Mouse (Mus musculus): ENCODE results near the gene Prep.
"Not testable (repeated sequence)": the region's sequence is repeated elsewhere in the genome, so short reads cannot be mapped to it uniquely, and the experiment has no call there.

The Prep gene

DNA sequence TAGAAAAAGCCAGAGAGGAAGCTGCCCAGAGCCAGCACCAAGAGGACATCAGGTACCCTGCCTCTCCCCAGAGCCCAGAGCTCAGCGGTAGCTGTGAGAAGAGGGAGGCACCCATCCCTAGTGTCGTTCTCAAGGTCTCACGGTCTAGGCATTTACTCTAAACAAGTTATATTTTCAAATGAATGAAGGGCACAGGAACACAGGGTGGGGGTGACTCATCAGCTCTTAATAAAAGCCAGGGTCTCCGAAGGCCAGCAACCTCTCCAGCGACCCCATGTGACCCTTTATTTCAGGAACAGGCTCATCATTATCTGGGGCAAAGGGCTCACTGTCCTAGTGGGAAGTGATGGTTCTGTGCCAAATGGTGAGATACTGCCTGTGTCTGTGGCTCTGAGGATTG, 55.5 kb downstream of the Prep start:
- no peak for DNase-seq

DNA sequence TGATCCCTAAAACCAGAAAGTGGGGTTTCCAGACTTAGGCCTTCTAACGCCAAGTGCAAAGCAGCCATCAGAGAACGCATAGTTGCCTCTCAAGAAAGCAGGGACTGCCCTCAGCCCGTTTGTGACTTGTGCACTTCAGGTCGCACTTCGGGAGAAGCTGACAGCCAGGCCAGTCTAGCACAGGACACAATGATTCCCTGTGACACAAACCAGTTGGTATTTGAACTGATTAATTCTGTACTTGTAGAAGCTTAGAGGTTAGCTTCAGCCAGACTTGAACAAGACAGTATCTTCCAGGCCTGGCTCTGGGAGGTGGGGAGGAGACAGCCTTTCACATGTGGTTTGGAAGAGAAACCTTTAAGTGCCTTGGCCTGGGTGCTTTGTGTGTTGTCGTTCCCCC, 56.0 kb downstream of the Prep start:
- DNase-seq = no peak

DNA sequence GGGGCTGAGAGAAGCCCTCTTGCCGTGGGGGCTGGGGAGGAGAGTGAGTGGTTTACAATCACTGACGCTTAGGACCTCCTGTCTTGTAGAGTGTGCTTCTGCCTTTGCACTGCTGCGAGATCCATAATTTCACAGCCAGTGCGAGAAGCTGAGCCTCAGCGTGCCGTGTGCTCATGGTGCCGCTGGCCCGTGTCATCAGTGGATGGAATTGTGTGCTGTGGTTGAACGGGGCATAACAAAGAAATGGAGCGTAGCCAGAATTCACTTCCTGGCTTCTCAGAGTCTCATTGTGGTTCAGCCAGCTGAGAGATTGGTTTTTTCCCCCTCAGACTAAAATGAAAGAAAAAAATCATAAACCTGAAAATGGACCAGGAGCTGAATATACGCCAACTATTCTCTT, 62.1 kb downstream of the Prep start:
- DNase-seq = no peak

DNA sequence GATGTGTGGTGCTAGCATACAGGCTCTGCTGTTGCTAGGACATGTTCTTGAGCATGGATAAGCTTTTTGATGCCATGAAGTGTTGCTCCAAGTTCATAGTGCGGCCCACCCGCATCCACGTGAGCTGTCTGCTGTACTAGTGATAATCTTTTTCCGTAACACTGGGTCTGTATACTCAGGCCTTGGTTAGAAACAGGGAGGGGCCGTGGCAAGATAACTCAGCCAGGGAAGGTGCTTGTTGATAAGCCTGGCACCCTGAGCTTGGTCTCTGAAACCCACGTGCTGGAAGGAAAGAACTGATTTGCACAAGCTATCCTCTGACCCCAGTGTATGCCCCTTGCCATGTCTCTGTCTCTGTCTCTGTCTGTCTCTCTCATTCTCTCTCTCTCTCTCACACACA, 63.0 kb downstream of the Prep start:
- DNase-seq = no peak

DNA sequence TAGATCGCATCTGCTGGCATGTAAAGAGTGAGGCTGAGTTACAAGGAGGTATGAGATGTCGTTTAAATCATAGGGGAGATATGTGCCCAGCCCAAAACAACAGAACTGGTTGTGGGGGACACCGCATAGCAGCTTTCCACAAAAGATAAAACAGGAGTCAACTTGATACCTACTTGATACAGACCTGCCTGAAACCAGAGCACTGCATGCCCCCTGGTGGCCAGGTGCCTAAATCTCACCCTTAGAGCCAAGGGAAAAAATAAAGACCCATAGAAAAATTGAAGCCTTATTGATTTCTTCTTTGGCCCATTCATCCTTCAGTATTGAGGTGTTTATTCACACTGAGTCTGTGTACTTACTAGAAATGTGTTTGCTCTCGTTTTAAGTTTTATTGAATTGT, 65.4 kb downstream of the Prep start:
- DNase-seq = peak; percentile 52

DNA sequence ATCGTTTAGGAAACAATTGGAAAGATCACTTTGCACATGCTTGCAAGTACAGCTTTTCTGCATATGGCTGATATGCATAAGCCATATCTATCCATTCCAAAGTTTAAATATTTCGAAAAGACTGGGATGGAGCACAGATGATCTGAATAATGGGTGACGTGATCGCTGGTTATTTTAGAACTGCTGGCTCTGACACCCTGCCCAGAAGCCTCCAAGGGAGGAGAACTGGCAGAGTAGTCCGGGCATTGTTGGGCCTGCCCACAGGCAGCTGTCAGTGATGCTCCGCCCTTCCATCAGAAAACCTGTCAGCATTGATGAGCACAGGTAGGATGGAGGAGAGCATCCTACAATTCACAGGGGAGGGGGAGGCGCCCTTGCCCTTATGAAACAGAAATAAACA, 69.8 kb downstream of the Prep start:
- no peak for DNase-seq

DNA sequence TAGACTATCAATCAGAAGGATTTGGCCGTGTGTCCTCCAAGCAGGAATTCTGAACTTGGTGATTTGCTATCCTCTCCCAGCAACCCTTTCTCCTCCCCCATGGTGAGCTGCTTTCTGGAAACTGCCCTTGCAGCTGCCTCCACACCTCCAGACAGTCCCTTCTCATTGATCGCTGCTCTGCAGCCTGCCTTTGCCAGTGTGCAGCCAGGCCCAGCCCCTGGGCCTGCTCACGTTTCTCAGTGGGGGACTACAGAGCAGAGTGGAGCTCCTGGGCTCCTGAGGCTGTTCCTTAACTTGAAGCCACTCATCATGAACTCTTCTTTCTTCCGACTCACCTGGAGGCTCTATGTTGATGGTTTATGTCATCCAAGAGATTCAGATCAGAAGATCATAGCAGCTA, 72.9 kb downstream of the Prep start:
- DNase-seq = no peak

DNA sequence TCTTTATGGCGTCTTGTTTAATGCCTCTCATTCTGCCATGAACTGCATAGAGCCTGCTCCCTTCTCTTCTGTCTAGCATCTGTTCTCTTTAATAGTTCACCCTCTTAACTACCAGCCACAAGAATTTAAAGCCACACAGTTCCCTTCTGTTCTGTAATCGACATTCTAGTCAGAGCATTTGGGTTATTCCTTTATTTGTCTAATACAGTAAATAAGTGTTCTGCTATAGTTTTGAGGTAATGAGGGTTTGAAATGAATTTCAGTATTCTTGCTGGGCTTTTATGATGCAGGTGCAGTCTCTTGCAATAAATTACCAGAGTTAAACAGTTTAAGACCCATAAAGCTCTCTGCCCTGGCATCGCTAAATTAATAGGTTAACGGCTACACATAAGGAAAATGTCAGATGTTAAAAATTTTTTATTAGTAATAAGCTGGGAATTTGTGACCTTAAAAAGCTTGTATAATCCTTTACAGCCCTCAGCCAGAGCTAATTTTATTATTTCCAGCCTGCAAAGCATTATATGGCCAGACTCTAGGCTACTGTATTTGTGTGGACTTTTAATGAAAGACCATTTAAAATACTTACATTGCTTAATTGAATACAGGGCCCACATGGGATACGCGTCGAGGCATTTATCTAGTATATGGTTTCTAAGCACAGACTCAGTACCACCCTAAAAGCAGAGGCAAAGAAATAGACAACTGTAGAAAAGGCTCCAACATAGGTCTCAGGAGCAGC, 73.6 kb downstream of the Prep start:
- no peak for DNase-seq

DNA sequence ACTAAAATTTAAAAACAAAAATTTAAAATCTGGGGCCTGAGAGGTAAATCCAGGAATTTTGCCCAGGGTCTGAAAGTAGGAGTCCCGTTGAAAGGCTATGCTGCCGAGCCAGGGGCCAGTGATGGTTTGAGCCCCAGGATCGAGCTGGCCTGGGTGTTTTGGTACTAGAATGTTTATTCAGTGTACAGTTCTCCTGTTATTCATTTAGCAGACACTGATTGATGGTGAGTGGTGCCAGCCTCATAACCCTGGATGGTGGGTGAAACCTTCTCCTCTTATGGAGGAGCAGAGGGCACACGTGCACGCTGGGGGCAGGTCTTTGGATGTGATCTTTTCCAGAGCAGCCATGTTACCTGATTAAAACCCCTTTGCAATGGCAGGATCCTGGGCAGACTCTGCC, 75.4 kb downstream of the Prep start:
- DNase-seq = no peak

DNA sequence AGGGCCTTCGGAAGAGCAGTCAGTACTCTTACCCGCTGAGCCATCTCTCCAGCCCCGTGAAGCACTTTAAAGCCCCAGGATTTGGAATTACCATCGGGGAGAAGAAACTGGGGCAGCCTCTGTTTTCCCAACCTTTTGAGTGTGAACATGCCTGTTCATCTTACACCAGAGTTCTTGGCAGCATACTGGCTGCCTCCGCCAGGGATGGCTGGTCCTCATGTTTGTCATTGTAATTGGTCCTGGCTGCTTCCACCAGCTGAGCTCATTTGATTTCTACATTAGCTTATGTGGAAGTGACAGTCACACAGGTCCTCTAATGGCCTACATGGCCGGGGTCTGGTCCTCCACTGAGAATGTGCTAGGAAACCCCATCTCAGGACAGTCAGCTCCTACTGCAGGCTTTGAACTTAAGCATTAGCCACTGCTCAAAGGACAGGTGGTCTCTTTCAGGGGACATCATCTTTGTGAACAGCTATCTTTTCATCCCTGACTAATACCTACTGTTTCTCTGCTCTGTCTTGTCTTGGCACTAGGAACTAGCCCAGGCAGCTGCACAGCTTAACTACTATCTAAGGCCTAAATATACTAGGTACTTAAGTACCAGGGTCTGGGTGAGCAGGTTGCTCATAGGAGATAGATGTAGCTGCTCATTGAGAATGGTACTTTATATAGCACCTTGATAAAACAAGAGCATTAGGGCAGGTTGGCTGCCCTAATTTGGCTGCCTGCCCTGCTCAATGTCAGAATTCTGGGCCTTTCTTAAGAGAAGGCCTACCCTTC, 77.2 kb downstream of the Prep start:
- DNase-seq = no peak

DNA sequence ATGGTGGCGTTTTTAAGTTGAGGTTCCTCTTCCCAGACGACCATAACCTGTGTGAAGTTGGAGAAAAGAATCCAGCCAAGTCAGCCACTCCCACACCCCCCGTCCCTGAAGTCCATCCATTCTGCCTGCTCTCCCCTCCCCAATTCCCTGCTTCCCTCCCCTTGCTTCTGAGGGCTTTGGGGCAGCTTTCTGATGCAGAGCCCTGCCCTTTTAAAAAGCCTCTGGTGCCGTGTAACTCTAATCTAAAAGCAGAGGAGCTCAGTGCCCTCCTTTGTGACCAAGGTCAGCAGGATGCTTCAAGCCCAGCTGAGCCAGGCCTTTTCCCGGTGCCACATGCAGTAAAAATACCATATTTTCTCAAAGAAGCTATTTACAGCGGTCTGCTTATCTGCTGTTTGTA, 79.8 kb downstream of the Prep start:
- no peak for DNase-seq

DNA sequence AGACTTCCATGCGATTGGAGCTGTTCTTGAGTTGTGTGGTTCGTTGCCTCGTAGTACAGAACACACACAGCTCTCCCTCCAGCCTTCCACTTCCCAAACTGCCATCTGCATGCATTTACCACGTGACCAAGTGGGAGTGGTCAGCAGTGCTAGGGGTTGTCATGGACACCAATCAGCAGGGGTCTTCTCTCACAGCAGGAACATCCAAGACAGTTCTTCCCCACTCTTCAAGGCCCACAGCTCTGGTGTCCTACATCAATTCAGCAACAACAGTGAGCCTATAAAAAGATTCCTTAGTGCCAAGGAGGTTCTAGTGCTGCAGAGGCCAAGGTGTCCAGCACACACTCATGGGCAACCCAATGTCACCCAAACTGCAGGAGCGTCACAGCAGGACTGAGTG, 84.1 kb downstream of the Prep start:
- DNase-seq = no peak

DNA sequence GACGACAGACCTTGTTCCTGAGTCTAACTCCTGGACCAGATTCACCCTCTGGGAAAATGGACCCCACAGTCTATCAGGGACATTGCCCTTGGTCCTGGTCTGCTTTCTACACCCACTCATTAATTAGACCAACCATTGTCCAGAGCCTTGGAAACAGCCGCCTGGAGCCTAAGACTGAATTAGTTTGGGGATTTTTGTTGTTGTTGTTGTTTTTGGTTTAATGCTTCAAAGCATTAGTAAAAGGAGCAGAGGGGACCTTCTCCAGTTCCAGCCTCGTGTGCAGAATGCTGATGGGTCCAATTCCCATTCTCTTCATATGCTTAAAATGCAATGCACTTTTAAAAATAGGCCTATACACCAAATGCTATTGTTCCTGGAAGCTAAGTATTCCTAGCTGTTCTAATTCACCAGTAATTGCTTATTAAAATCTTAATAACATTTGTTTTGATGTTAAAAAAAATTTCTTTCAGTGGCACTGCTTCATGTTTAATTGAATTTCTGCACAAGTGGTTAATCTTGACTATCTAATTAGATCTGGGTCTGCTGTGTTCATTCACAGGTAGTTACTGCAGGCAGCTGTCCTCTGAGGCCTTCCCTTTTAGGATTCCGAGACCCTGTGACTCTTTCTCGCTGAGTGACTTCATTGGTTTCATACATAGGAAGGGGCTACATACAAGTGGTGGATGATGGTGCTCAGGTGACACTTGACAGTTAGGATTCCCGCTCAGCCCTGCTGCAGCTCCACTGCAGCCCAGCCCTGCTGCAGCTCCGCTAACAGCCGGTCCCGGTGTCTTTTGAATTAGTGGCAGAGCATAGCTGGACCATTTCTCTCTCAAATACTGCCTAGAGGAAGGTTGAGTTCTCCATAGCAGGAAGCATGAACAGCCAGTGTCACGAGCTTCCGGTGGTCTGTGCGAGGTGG, 85.0 kb downstream of the Prep start:
- no peak for DNase-seq

DNA sequence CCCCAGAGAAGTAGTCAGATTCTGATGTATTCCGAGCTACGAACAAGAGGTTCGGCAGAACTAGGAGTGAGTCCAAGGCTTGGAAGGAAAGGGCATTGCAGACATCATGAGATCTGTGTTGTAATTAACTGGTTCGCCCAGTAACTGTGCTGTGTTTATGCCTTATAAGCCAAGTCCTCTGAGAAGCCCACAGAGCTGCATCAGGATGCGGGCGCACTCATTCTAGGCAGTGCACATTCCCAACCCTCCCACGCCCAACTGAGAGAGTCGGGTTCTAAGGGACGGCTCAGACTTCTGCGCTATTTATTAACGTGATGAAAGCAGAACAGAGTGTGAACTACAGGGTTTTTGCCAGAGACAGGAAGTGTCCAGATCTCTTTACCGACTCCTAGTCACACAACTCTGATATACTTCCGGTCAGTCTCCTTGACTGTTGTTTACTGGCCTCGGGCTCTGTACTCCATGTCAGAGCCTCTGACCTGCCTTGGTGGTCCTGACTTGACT, 87.6 kb downstream of the Prep start:
- DNase-seq = no peak

DNA sequence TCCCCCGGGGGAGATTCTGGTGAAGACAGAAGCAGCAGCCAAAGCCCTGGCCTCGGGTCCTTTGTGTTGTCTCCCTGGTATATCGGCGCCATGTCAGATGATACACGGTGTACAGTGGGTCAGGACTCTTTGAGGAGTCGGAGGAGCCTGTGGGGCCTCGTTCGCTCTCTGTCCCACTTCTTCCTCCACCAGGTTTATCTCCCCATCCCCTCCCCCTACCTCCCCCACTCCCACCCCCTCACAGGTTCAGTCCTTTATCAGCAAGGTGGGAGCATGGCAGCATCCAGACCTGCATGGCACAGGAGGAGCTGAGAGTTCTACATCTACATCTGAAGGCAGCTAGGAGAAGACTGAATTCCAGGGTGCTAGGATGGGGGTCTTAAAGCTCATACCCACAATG, 98.8 kb downstream of the Prep start:
- DNase-seq = no peak

DNA sequence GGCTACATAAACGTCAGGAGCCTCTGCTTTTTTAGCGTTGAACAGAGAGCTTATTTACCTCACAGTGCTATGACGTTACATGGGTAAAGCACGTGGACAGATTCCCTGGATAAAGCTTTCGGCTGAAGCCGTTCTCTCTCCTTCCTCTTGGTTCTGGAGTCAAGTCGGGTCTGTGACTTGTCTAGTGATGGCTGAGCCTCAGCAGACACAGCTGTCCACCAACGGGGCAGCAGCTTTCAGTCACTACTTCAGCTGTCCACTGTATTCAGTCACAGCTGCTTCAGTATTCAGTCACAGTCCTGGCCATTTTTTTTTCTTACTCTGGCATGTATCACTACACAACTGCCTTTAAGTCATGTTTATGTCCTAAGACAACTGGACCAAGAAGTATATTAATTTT, 106.9 kb downstream of the Prep start:
- no peak for DNase-seq

DNA sequence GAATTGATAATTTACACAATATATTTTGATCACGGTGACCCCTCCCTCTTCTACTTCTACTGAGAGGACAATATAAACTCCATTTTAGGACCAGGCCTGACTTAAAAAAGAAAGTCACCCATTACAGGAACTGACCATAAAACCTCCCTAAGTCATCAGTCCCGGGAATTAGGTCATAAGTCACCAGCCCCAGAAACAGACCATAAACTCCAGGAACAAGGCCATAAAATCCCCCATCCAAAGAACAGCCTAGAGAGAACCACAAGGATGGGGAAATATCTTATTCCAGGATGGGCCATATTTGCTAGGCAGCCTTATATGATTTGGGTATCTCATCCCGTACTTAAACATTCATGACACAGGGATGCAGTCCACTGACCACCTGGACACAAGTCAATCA, 107.3 kb downstream of the Prep start:
- DNase-seq = no peak

DNA sequence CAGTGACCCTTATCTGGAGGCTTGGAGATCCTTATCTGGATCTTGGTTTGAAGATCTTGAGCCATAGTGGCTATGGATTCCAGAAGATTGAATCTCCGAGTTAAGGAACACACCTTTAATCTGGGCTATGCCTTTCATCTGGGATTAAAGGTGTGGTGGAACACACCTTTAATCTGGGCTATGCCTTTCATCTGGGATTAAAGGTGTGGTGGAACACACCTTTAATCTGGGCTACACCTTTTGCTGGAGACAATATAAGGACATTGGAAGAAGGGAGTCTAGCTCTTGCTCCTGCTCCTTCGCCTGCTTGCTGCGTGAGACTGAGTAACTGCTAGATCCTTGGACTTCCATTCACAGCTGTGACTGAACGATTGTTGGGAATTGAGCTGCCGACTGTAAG, 110.8 kb downstream of the Prep start, which contains the start of gene Popdc3:
Gene Popdc3 (plus strand): TSS at position 301 of the 400 bp plus-strand sequence.
- not testable (repeated sequence) for DNase-seq

DNA sequence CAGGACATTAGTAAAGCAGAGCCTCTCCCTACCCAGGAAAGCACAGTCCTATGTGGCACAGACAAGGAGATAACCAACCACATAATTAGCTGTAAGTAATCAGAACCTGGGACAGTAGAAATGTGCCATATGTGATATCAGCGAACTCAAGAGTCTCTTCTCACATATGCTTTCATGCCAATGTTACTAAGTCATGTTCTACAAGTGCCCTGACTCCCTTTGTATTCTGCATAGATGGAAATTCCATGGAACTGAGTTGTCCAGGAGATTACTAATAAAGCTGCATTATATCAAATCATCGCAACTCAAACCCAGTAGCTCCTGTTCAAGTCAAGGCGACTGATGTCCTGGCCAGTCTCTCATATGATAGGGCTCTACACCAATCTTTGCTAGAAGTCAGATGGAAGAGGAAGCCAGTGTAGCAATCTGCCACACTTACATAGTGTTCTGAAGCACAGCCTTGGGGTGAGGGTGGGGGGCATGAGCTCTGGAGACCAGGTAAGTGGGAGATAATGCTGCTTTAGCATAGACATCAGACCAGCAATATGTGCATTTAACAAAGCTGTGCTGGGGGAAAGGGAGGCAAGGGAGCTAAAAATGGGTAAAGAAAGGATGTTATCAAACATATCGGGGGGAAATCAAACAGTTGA, 113.8 kb downstream of the Prep start:
- DNase-seq = no peak

DNA sequence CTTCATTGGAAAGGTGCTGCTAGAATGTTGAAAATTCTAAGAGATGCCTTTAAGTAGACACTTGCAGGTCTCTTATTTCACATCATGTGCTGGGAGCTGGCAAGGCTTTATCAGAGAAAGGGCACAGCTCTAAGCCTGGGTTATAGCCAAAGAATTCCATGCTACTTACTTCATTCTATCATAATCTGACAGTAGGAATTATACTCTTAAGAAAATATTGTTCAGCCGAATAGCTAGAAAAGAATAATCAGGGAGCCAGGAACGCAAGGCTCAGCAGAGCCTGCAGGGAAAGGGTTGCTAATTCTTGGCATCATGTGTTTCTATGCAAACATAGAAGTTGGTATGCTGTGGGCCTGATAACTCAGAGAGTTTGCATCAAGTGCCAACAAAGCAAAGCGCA, 114.3 kb downstream of the Prep start:
- DNase-seq = no peak

DNA sequence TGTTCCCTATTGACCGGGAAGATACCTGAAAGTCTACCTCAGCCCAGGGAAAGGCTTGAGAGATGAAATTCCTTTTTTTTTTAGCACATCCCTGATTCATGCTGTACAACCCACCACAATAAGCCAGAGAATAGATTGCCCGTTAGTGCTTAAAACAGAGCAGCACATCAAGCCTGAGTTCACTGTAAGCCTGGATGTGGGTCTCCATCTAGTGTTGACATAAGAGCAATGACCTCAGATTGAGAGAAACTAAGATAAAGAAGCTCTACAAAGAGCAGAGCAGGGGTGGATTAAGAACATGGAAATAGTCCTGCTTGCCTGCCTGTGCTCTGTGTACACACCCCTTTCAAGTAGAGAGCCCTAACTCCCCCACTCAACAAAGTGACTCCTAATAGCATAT, 118.5 kb downstream of the Prep start:
- DNase-seq = no peak

Measured in cerebellum, adult 9-10 months (tissue).